Mouse (Mus musculus) adipocyte (in vitro differentiated cells): ENCODE data around the gene Pcdh15.

ENCODE experiments used
- DNase-seq: peaks from one replicate; pipeline ENCODE4 v3.0.0-alpha.2; 2016; ENCODE audit warnings: low spot score

The Pcdh15 gene

DNA sequence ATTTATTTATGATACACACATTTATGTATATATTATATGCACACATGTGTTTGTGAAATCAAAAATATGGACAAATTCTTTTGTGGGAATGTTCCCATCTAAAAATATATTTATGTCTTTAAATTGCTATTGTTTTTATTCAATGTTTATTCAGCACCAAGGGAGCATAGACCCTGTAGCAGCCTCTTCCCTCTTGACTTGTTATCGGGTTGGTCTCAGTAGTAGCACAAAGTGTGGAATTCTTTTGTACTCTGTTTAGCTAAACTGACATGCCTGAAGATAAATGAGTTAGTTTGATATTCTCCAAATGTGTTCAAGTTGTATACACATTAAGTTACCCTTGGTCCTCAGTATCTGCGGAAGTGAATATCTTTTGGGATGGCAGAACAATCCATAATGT lies 848.7 kb downstream of the Pcdh15 start:
- no peak for DNase-seq

DNA sequence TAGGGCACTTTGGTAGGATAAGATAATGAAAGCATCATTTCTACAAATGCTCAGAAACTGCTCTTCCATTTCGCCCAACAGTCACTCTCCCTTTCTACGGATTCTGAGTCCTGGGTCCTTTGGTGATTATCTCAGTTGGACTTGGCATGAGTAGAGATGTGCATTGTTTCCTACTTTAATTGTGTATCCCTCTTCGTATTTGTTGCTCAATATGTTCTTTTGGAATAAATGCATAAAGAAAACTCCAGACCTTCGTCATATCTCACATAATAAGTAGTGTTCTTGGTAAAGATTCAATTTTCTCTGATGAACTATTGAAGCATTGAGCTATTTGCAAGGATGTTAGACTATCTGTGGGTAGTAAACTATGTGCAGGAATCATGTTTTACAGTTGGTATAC lies 854.2 kb downstream of the Pcdh15 start:
- no peak for DNase-seq

DNA sequence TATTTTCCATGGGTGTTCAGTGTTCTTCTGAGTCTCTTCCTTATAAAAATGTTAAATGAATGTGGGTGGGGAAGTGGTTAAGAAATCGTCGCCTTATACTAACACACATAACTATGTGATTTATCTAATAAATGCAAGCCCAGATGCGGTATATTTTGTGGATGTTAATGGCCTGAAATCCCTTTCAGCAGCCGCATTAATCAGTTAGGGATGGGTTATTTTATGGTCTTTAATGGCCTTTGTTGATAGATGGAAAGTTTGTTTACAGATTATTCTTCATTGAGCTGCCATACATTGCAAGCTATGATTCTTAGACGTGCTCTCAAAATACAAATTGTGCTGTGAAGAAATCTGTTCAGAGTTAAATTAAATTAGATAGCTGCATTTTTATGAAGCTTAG lies 884.9 kb downstream of the Pcdh15 start:
- DNase-seq, result no peak

DNA sequence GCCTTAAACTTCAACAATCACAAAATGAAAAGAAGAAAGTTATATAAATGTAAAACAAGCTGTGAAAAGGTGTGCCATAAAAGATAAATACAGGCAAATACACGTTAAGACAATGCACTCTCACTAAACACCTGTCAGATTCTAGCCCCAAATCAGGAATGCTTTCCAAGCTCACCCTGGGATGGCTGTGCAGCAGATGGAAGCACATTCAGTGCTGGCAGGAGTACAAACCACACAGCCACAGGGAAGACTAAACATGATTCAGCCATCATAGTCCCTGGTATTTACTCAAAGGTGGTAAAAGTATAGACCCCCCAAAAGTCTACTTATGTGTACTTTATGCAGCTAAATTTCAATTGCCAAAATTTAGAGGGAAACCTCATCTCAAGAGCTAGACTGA lies 909.7 kb downstream of the Pcdh15 start:
- DNase-seq, result no peak

DNA sequence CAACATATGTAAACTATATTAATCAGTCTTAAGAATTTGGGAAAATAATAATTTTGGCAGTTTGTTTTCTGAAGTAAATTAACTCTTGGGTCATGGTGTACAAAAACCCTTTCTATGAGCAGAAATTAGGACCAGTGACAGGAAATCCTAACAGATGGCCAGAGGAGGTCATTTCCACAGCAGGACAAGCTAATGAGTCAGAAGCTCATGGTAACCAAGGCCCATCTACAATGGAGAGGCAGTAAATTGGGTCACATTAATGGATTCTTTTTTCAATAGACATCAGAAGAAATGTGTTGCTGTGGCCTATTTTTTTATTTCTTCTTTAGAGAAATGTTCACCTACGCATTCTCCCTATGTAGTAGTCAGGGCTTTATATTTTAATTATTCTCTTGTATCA lies 923.9 kb downstream of the Pcdh15 start:
- DNase-seq, result no peak

DNA sequence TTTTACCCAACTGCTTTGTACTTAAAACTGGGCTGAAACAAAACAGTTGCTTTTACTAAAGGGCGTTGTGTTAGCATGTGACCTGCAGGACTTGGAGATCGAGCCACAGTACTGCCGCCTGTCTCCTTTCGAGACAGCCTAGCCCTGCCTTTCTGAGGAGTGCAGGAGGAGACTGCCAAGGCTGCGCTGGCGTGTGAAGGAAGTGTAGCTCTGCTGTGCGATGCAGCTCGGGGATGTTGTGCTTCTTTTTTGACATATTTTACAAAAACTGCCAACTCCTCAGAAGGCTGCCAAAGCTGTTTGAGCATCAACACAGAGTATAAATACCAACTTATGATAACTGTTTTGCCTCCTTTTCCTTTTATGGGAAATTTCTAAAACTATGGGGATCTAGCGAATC lies 953.9 kb downstream of the Pcdh15 start:
- no peak for DNase-seq

DNA sequence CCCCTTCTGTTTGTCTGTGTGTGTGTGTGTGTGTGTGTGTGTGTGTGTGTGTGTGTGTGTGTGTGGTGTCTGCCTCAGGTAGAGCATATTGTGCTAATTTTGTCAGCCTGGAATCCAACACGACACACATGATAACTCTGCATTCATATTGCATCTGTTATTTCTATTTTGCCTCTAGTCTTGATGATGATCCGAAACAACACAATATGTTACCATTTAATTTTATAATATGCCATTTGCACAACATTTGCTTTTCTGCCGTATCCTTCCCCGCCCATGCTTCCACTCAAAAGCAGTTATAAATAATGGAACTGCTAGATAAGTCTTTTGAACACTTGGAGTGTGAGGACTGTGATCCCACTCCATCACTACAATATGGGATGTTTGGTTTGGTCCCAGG lies 987.5 kb downstream of the Pcdh15 start:
- DNase-seq, result no peak

DNA sequence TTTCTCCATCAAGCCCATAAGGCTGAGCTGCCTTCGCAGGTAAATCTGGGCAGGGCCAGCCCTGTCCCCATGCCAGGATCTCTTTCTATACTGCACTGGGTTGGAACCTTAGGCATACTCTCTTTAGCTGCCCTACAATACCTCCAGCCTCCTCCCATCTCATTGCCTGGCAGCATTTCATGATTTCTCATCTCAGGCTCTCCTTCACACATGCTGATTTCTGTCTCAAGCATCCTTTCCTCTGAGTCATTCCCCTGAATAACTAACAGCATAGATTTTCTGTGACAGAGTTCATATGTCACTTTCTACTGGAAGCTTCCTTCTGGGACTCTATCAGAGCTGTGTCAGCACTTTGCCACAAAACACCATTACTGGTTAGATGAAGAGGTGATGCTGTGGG lies 999.2 kb downstream of the Pcdh15 start:
- no peak for DNase-seq

DNA sequence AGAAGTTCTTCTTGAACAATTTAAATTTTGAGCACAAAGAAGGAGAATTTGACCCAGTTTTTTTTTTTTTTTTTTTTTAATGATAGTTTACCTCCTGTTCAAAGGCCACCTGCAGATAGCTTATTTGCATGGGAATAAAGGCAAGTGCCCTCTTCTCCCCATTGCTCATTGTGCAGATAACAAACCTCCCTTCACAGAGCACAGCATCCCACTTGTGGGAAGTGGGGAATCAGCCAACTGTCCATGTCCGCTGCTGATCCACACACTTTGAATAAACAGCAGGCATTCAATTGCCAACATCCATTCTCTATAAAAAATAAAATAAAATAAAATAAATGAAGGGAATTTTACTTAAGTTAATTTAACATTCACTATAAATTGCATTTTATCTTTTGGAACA lies 1015.0 kb downstream of the Pcdh15 start:
- DNase-seq, result no peak

DNA sequence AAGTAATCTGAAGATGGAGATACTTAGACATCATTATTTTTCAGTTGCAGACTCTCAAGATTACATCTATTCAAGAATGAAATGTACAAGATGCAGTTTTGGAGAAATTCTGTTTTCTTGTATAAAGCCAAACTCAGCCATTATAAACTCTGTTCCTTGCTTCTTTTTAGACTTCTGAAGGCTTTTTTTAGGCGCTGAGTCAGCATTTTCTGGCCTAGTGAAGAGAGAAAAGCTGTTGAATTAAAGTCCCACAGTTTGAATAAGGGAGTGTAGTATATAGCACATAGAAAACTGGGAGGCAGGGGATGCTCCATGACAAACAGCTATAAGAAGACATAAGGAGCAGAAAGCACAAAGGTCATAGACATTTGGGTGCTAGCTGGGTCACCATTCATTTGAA lies 1017.7 kb downstream of the Pcdh15 start:
- DNase-seq, result no peak

DNA sequence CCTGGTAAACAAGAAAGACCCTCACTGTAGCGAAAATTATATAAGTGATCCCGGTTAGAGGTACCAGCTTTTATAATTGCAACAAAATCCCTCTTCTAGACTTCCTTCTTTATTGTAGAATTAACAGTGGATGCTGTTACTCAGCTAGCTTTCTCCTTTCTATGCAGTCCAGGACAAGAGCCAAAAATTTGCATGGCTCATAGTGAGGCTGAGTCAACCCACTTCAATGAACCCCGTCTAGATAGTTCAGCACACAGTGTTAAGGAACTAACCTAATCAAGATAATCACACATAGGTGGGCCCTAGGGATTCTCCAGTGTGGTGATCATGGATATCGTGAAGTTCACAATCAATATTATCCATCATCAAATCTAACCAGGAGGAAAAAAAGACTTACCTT lies 1024.3 kb downstream of the Pcdh15 start:
- DNase-seq, result no peak

DNA sequence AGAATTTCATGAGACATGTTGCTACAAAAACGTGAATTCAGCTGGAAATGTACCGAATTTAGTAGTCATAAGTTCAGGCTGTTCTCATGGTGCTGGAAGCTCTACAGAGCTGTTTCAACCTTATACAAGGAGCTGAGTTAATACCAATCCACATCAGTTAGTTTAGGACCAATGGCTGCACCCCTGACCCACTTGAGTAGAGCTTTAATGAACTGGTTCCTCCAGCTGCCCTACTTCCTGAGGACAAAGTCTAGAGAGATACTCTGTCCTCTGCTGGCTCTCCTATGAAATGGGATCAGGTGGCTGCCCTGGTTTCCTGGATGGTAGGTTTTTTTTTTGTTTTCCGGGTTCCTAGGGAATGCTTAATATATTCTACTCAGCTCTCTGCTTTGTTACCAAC lies 1030.0 kb downstream of the Pcdh15 start:
- no peak for DNase-seq

DNA sequence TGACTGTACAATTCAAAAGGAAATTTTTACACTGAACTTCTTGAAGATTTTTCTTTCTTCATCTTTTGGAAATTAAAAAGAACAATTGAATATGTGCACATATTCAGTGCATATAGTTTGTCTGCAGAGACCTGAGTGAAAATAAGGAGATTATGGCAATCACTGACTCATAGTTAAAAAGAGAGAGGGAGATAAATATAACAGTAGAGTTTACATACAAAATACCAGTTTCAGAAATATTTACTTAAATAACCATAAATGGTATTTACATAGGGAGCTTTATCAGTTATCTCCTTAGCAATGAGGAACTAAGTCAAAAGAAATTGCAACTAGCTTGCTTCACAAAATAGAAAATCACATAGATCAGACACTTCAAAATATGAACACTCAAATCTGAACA lies 1030.5 kb downstream of the Pcdh15 start:
- no peak for DNase-seq

DNA sequence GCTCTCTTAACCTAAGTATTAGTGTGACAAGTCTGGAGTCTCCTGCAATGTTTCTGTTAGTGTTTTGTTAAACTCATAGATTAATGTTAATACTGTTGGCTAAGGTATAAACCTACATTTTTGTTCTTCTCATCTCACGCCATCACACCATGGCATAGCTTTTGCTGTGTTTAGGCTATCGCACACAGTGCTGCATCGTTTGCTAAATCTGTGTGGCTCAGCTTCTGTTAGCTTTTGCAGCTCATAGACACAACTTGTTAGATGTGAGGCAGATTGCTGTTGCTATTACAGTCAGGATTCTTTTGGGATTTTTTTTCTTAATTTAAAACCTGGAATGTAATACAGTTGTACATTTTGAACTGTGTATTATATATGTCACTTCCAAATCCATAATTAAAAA lies 1031.7 kb downstream of the Pcdh15 start:
- no peak for DNase-seq

DNA sequence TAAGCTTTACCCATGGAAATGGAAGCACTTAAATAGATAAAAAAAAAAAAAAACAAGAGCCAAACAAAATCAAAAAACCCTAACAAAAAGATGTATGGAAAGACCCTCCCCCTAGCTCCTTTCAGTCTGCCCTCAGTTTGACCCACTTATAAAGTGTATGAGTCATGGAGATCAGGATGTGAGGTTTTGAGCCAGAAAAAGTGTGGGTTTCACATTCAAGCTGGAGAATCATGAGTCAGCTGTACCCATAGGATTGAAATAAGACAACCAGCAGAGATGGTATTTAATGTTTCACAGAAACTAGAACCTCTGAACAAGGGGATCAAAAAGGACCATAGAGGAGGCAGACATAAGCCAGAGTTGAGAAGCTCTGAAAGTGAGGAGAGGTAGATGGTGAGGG lies 1048.8 kb downstream of the Pcdh15 start:
- no peak for DNase-seq

DNA sequence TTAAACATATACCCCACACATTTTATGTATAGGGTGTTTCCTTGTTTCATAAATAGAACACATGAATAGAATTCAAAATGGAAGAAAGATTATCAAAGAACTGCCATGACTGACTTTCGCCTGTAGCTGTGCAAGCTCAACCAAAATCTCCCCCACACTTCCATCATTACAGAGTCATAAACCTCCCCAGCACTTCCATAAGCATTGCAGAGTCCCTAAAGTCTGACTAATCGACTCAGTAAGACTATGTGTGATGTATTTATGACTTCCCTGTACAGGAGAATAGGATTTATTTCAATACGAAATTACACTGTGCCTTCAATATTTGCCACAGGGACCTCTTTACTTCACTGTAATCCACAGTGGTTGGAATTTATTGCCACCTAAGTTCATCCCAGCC lies 1082.8 kb downstream of the Pcdh15 start:
- DNase-seq, result no peak

DNA sequence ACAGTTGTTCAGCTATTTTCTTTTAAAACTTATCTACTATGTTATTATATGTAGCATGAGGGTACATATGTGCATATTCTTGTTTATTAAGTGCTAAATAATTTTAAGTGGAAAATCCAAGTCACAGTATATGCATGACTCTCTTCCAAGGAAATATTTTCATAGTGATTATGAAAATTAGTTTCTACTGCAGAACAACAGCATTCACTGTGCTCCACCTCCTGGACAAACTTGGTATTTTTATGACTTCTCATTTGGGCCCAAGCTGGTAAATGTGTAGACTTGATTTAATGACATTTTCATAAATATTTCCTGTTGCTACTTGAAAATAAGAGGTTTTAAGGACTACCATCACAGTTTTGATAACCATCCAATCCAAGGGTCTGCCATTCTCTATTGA lies 1104.5 kb downstream of the Pcdh15 start:
- DNase-seq, result peak; percentile 47

DNA sequence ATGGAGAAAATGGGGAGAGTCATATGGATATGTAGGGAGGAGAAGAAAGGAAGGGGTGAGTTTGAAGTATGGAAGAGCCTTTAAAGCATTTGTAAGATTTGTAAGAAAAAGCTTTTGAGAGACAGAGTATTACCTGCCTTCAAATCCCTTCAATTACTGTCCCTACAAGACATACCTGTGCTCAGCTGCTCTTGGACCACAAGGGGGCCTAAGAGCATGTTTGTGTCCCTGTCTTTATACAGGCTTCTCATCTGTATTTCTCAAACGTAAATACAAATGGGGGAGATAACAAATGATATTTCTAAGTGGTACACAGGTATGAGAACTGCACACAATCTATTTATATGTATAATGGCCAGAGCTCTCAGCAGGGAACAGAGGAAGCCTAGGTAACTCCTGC lies 1118.1 kb downstream of the Pcdh15 start:
- DNase-seq, result no peak

DNA sequence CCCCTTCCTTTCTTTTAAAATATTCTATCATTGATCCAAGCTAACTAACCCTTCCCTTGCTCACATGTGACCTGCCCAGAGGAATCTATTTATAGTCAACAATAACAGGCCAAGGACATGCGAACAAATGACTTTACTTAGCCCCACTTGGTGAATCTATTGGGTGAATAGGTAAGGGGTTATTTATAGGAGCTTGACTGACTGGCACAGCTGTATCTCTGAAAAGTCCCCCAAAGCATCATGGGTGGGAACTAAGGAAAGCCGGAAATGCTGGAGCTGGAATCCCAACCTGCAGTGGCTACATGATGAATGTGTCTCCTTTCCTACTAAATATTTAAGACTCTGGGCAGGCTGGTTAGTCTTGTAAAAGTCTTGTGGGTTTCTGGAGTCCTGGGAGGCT lies 1121.3 kb downstream of the Pcdh15 start:
- no peak for DNase-seq

DNA sequence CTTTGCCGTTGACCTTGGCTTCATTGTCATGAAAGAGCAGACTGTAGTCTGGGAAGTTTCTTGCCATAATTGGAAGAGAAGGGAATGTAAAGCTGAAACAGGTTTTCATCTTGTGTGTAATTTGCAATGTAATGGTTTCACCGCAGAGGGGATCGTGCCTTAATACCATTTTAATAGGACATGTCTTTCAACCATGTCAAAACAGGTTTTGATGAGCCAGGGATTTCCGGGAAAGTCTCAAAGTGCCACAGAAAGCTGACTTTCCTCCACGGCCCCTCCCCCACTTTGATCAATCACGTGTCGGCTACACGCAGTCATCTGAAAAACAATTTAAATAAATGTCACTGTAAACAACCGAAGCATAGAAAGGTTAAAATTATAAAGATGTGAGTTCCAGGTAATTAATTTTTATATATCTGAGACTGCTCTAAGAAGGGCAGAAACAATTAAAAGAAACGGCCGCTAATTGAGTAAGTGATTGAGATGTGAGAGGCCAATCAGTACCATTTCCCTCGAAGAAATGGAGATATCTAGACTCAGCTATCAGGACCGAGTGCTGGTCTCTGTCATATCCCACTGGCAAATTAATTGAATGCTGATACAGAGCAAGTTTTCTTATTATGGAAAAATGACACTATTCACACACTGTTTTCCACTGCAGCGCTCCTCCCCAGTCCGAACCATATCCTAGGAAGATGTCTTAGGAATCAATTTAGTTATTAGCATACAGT lies 1158.7 kb downstream of the Pcdh15 start:
- no peak for DNase-seq

DNA sequence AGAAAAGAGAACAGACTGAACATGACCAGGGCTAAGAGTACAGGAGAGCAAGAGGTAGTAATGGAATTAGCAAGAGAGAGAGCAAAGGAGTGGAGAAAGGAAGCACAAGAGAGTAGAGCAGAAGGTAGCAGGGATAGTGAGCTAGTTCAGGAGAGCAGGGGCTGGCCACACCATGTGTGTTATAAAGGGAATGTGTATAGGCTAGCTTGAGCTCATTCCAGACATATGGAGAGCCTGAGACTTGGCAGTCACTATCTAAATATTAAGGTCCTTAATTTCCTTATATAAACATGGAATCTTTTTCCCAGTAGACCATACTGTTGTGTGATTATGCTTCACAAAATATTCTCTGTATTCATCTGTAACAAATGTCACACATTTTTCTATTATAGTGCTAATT lies 1159.5 kb downstream of the Pcdh15 start:
- DNase-seq, result no peak

DNA sequence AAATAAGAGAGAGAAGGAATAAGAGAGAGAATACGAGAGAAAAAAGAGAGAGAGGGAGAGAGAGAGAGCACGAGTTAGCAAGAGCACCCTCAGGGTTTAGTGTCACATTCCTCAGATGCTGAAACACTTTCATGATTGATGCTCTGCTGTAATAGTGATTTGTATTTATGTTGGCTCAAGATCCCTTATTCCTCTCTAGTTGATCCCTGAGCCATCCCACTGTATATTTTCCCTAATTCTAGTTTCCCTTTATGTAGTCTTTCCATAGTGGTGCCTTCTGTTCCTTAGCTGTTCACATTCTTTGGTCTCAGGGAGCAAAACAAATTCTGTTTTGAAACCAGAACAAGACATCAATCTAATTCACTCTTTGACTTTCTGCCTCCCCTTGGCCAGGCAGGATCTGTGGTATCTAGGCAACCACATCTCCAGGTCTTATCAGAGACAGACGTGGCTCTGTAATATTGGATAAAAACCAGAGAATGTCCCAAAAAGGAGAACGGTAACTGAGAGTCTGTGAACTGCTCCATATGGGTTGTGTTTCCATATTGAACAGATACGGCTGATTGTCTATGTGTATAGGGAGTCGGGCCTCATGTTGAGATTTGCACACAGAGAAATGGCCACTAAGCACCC lies 1170.6 kb downstream of the Pcdh15 start:
- DNase-seq, result no peak

DNA sequence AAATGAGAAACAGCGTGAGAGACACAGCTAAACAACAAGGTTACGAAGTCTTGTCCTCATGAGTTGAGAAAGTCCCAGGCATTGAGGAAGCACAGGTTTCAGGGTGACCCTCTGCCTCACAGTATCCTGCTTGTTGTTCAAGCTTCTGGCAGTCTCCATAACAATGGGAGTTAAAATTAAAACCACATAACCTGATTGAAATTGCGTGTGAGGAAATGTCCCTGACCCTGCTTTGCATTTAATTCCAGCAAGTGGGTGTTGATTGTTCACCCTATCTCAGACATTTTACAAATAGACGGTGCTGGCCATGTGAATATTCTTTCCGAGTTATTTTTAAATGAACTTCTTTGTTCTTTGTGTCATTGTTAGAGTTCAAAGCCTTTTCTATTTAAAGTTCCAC lies 1171.8 kb downstream of the Pcdh15 start:
- no peak for DNase-seq

DNA sequence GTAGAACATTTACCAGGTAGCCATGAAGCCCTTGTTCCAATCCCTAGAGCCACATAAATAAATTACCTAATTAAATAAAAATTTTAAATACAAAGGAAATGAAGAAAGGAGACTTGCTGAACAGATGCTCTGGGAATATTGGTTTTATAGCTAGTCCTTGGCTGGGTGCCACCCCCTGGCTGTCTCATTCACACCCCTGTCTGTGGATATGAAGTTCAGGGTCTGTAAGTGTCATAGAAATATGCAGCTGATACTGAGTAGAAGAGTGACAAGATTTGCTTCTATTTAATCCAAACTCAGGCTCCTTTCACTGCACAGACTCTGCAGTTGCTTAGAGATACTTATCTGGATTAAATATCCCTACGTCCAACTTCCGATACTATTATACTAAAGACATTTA lies 1205.0 kb downstream of the Pcdh15 start:
- no peak for DNase-seq
